Mouse (Mus musculus): ENCODE results near the gene Flcn.
"Not testable (repeated sequence)": the region's sequence is repeated elsewhere in the genome, so short reads cannot be mapped to it uniquely, and the experiment has no call there.

The Flcn gene

GRCm38 (mm10) chr11:59809670-59810474 lies at the start of gene Flcn:
Flcn (minus strand) TSS chr11:59810016.
- peak; percentile 87 for DNase-seq (ENCODE audit: low spot score)

DNA sequence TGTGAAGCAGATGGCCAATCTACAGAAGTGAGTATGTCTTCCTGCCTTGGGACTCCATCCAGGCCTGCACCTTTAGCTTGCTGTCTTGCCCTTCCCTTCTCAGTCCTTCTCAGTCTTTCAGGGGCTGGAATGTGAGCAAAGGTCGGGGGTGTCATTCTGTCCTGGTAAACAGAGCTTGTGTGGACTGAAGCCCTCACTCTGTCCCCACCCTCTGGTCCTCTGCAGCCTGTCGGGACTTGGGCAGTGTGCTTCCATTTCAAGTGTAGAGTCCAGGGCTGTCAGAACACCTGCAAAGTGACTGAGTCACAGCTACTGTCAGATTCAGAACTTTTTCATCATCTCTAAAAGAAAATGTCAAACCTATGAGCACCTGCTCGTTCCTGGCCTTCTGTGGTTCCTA lies 43.0 kb upstream of the Flcn start:
- DNase-seq (ENCODE audit: low spot score): no peak

GRCm38 (mm10) chr11:59847891-59848884 lies 38.4 kb upstream of the Flcn start:
- peak; percentile 77 for DNase-seq (ENCODE audit: low spot score)

DNA sequence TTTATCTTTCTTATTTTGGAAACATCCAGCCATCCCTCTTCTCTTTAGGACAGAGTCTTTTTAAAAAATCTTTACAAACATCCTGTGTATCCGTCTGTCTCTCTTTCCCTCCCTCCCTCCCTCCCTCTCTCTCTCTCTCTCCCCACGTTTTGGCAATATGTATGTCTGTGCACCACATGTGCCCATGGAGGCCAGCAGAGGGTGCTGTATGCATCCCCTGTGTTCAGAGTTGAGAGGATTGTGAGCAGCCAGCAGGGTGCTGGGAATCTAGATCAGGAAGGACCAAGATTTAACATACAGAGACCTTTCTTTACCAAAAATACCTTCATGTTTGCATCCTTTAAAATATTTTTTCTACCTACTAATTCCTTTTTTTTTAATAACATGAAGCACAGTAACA lies 37.3 kb upstream of the Flcn start:
- DNase-seq (ENCODE audit: low spot score): peak; percentile 68

- no peak for DNase-seq (ENCODE audit: low spot score)
Measured at GRCm38 (mm10) chr11:59846311-59846710, 36.5 kb upstream of the Flcn start.

GRCm38 (mm10) chr11:59839459-59840126 lies 29.8 kb upstream of the Flcn start, which contains the start of gene Cops3:
Cops3 (minus strand) TSS chr11:59839838.
- peak; percentile 98 for DNase-seq (ENCODE audit: low spot score)

GRCm38 (mm10) chr11:59839008-59839458 lies 29.2 kb upstream of the Flcn start, which contains the start of gene Nt5m:
Nt5m (plus strand) TSS chr11:59839447.
- DNase-seq (ENCODE audit: low spot score): peak; percentile 95

DNA sequence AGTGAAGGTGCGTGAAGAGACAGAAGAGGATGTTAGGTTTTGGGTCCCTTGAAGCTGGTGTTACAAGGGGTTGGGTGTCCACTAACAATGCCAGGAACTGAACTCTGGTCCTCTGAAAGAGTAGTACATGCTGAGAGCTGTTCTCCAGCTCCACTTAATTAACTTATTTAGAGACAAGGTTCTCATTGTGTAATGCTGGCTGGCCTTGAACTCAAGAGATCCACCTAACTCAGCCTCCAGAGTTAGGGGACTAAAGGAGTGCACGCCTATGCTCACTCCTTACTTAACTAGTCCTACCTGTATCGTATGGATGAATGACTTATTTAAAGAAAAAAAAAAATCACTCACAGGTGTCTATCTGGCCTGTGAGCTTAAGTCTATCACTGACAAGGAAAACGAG lies 28.6 kb upstream of the Flcn start:
- DNase-seq (ENCODE audit: low spot score): no peak

GRCm38 (mm10) chr11:59837789-59838188 lies 28.0 kb upstream of the Flcn start:
- DNase-seq (ENCODE audit: low spot score): not testable (repeated sequence)

DNA sequence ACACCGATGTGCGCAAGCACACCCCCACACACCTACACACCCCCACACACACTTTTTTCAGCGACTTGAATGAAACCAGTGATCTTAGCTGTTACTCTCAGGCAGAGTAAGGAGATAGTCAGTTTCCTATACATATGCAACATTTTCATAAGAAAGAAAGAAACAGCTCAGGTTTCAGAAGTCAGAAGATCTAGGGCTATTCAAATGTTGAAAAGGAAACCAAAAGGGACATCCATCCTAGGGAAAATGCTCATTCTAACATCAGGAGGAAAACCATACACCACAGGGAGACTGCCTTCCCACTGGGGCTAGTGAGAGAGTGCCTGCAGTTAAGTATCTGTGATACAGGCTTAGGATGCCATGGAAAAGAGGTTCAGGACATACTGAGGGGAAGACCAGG lies 11.8 kb upstream of the Flcn start:
- no peak for DNase-seq (ENCODE audit: low spot score)

DNA sequence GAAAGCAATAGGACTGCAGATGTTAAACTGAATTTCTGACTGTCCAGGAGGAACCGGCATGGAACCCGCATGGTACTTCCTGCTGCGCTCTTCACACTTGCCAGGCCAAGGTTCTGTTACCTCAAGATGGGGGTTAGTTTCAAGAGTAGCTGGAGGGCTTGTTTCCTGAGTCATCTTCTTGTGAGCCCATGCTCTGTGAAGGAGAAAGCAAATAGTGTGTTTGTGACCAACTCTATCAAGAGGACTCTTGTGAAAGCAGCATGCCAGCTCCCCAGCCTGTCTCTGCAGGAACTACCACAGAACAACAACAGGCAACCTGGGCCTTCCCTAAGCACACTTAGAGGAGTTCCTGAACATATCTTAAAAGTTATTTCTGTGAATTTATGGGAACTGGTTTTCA lies 8.1 kb upstream of the Flcn start:
- no peak for DNase-seq (ENCODE audit: low spot score)

GRCm38 (mm10) chr11:59815482-59816065 lies 5.8 kb upstream of the Flcn start:
- no peak for DNase-seq (ENCODE audit: low spot score)

DNA sequence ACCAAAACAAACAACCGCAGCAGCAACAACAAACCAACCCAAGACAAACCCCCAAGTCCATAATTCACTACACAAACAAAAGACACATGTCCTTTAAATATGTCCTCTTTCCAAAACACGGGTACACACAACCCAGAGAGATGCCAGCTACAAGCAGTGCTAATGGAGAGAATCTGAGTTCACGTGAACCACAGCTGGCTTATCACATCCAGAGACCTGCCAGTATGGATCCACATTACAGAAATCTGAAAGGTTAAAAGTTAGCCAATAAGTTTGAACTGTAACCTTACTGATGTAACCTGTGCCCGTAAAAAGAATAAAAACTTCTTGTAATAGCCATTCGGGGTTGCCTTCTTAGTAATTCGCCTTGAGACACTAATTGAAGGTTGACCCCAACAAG lies 5.1 kb upstream of the Flcn start:
- no peak for DNase-seq (ENCODE audit: low spot score)

GRCm38 (mm10) chr11:59814311-59814710 lies 4.5 kb upstream of the Flcn start:
- no peak for DNase-seq (ENCODE audit: low spot score)

DNA sequence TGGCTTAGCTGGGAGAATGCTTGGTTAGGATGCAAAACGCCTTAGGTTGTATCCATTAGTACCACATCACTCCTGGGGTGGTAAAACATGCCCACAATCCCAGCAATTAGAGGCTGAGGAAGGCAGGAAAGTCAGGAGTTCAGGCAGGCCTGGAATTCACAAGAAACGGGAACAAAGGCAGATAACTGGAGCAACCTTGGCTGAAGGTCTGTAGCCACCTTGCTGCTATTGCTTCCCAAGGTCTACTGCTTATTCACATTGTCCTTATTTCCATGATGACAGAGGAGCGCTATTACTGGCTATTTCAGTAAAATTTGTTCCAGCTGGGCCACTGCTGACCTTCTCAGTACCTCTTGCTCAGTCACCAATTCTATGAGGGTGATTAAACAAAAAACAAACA lies 3.5 kb upstream of the Flcn start:
- no peak for DNase-seq (ENCODE audit: low spot score)

GRCm38 (mm10) chr11:59811211-59811610 lies 1.4 kb upstream of the Flcn start:
- peak; percentile 26 for DNase-seq (ENCODE audit: low spot score)

DNA sequence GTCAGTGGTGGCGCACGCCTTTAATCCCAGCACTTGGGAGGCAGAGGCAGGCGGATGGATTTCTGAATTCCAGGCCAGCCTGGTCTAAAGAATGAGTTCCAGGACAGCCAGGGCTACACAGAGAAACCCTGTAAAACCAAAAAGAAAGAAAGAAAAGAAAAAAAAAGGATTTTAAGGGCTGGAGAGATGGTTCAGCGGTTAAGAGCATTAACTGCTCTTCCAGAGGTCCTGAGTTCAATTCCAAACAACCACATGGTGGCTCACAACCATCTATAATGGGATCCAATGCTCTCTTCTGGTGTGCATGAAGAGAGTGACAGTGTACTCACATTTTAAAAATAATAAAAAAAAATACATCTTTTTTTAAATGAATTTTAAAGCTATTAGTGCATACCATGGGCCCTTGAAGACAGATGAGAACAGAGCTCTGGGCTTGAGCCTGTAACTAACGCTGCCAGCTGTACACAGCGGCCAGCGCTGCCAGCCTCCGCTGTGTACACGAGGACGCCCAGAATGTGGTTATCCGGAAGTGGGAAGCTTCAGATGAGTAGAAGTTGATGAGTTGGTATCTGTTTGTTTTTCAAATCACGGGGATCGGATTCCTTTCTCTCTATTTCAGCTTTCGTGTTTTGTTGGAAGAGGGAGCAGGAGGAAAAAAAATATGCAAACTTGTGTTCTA lies 803 bp upstream of the Flcn start:
- no peak for DNase-seq (ENCODE audit: low spot score)

DNA sequence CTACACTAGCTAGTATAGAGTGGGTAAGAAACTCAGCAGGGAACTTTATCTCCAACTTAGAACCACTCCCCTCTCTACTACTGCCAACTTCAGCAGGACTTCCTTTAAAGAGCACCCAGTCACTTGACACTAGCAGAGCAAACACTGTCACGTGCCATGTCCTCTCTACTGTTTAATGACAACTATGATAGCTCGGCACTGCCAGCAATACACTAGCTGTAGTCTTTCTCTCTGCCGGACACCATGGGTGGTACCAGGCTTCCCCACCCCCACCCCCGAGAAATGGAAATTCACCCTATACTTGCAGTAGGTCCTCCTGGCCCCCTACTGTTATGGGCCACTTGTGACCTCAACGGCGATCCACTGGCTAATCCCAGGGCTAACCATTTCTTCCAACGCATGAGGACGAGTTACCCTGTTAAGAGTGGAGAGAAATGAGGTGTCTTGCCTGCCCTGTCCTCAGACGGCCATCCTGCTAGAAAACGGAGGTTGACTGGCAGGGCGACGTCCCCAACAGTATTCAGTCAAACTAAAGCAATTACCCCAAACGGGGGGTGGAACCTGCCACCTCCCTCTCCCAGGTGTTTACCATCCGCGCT lies 646 bp downstream of the Flcn start:
- DNase-seq (ENCODE audit: low spot score): peak; percentile 11

GRCm38 (mm10) chr11:59808170-59808960 lies 1.5 kb downstream of the Flcn start:
- DNase-seq (ENCODE audit: low spot score): no peak

- no peak for DNase-seq (ENCODE audit: low spot score)
Measured at GRCm38 (mm10) chr11:59805656-59806055, 4.2 kb downstream of the Flcn start.

All from retina, embryonic 14.5 days (tissue).